Mouse (Mus musculus): ENCODE data around the gene Trpm4.
"Not testable (repeated sequence)": the region's sequence is repeated elsewhere in the genome, so short reads cannot be mapped to it uniquely, and the experiment has no call there.

Gene Trpm4

GRCm38 (mm10) chr7:45333431-45333982, at the start of gene Trpm4:
Gene Trpm4, minus strand, starts transcription at chr7:45333780.
- peak; percentile 52 to 72 for DNase-seq (ENCODE audit: low spot score in 2 of 2)

GRCm38 (mm10) chr7:45376057-45376456, 42.5 kb upstream of the Trpm4 start:
- peak in 1 of 2 experiments; percentile 9 for DNase-seq (ENCODE audit: low spot score in 2 of 2)

GRCm38 (mm10) chr7:45374620-45375019, 41.0 kb upstream of the Trpm4 start:
- DNase-seq (ENCODE audit: low spot score in 2 of 2): no peak

- no peak for DNase-seq (ENCODE audit: low spot score in 2 of 2)
Observed at GRCm38 (mm10) chr7:45372371-45372770, 38.8 kb upstream of the Trpm4 start.

GRCm38 (mm10) chr7:45370475-45371311, 37.1 kb upstream of the Trpm4 start, which contains the start of gene Lin7b:
Gene Lin7b, minus strand, starts transcription at chr7:45370583.
- peak; percentile 91 for DNase-seq (ENCODE audit: low spot score in 2 of 2)

- peak; percentile 33 to 46 for DNase-seq (ENCODE audit: low spot score in 2 of 2)
Observed at GRCm38 (mm10) chr7:45369836-45370474, 36.4 kb upstream of the Trpm4 start.

GRCm38 (mm10) chr7:45369022-45369745, 35.6 kb upstream of the Trpm4 start:
- DNase-seq (ENCODE audit: low spot score in 2 of 2): no peak

GRCm38 (mm10) chr7:45368178-45368577, 34.6 kb upstream of the Trpm4 start:
- DNase-seq (ENCODE audit: low spot score in 2 of 2): no peak

GRCm38 (mm10) chr7:45367020-45367880, 33.7 kb upstream of the Trpm4 start:
- DNase-seq (ENCODE audit: low spot score in 2 of 2): peak; percentile 98

- DNase-seq (ENCODE audit: low spot score in 2 of 2): no peak
Observed at GRCm38 (mm10) chr7:45366652-45367019, 33.1 kb upstream of the Trpm4 start, which contains the start of gene Ppfia3. Gene Ppfia3, minus strand, starts transcription at chr7:45367019.

GRCm38 (mm10) chr7:45365742-45366651, 32.4 kb upstream of the Trpm4 start:
- DNase-seq (ENCODE audit: low spot score in 2 of 2): peak in 1 of 2 experiments; percentile 30

- DNase-seq (ENCODE audit: low spot score in 2 of 2): no peak
Observed at GRCm38 (mm10) chr7:45363983-45364382, 30.4 kb upstream of the Trpm4 start.

- DNase-seq (ENCODE audit: low spot score in 2 of 2): no peak
Observed at GRCm38 (mm10) chr7:45362801-45363200, 29.2 kb upstream of the Trpm4 start.

GRCm38 (mm10) chr7:45361243-45361804, 27.7 kb upstream of the Trpm4 start:
- peak; percentile 78 to 83 for DNase-seq (ENCODE audit: low spot score in 2 of 2)

- DNase-seq (ENCODE audit: low spot score in 2 of 2): no peak
Observed at GRCm38 (mm10) chr7:45360404-45361125, 27.0 kb upstream of the Trpm4 start.

GRCm38 (mm10) chr7:45359081-45359480, 25.5 kb upstream of the Trpm4 start:
- DNase-seq (ENCODE audit: low spot score in 2 of 2): not testable (repeated sequence)

GRCm38 (mm10) chr7:45356087-45356486, 22.5 kb upstream of the Trpm4 start:
- DNase-seq (ENCODE audit: low spot score in 2 of 2): no peak

GRCm38 (mm10) chr7:45355318-45356020, 21.9 kb upstream of the Trpm4 start:
- no peak for DNase-seq (ENCODE audit: low spot score in 2 of 2)
